In genomic region chr11:62409611-62410010, GRCm38 (mm10) we compare ENCODE assay signal across 25 mouse cellular contexts.
"Had no signal": no experiment of that assay in that cellular context is flagged by ENCODE, and none has a peak within 500 bp of the region (broad histone marks: within the 10 kb centered on the region; RNA-seq: fewer than 3 reads in every experiment).

No protein-coding gene starts in this region.

- H3K9ac ChIP-seq: heart, embryonic 13.5 days; heart, embryonic 15.5 days; hindbrain, embryonic 12.5 days; hindbrain, embryonic 14.5 days; intestine, embryonic 15.5 days; kidney, embryonic 15.5 days; limb, embryonic 12.5 days; liver, embryonic 13.5 days; liver, embryonic 15.5 days; liver, postnatal 0 days had no signal

- H3K4me3 ChIP-seq: gastrocnemius, adult 2 months; heart, adult 2 months; heart, embryonic 13.5 days; heart, embryonic 15.5 days; hindbrain, embryonic 10.5 days; hindbrain, embryonic 12.5 days; intestine, embryonic 15.5 days; kidney, embryonic 15.5 days; left cerebral cortex, adult 2 months; limb, embryonic 10.5 days; limb, embryonic 12.5 days; liver, embryonic 13.5 days; liver, embryonic 15.5 days had no signal

- H3K4me2 ChIP-seq: heart, embryonic 11.5 days; heart, embryonic 13.5 days; heart, embryonic 15.5 days; hindbrain, embryonic 12.5 days; hindbrain, embryonic 14.5 days; intestine, embryonic 15.5 days; kidney, embryonic 15.5 days; limb, embryonic 12.5 days; liver, embryonic 13.5 days; liver, embryonic 15.5 days had no signal

- H3K4me1 ChIP-seq: heart, embryonic 13.5 days; heart, embryonic 15.5 days; hindbrain, embryonic 10.5 days; hindbrain, embryonic 12.5 days; intestine, embryonic 15.5 days; kidney, embryonic 15.5 days; limb, embryonic 10.5 days; limb, embryonic 12.5 days; liver, embryonic 13.5 days; liver, embryonic 15.5 days had no signal

- H3K9me3 ChIP-seq: heart, embryonic 13.5 days; heart, embryonic 15.5 days; hindbrain, embryonic 10.5 days; hindbrain, embryonic 12.5 days; intestine, embryonic 15.5 days; kidney, embryonic 15.5 days; limb, embryonic 10.5 days; limb, embryonic 12.5 days; liver, embryonic 13.5 days; liver, embryonic 15.5 days had no signal

- ATAC-seq: hindbrain, embryonic 16.5 days; inflammation-experienced regulatory T-cells, adult 6 months; intestine, embryonic 15.5 days; liver, postnatal 0 days had no signal

- DNase-seq: gastrocnemius, adult 2 months; gastrocnemius, postnatal 10 days; gastrocnemius, postnatal 25 days; heart, adult 2 months; heart, postnatal 4 days; kidney, postnatal 14 days; kidney, postnatal 4 days; liver; liver, embryonic 13.5 days; liver, postnatal 0 days had no signal

- H3K27ac ChIP-seq: gastrocnemius, adult 2 months; heart, adult 2 months; heart, embryonic 13.5 days; heart, embryonic 15.5 days; hindbrain, embryonic 10.5 days; hindbrain, embryonic 12.5 days; hindbrain, embryonic 14.5 days; intestine, embryonic 15.5 days; kidney, embryonic 15.5 days; kidney, postnatal 0 days; left cerebral cortex, adult 2 months; limb, embryonic 10.5 days; limb, embryonic 12.5 days; liver, embryonic 13.5 days; liver, embryonic 15.5 days had no signal

- H3K27me3 ChIP-seq: heart, embryonic 13.5 days; heart, embryonic 15.5 days; hindbrain, embryonic 12.5 days; intestine, embryonic 15.5 days; kidney, embryonic 15.5 days; limb, embryonic 12.5 days; liver, embryonic 13.5 days; liver, embryonic 15.5 days had no signal
